Mouse (Mus musculus) heart, postnatal 25 days (tissue): Measurements from ENCODE around the gene Mtfr1l. TPM values are rescaled to one million over a fixed set of nuclear protein-coding genes. Genes with fewer than 3 reads are reported as not detected.

ENCODE experiments used
- DNase-seq: peaks from one replicate; pipeline ENCODE4 v3.0.0; 2022; ENCODE audit warnings: low spot score
- intact Hi-C: fragments of 180-260 bp; cut with DNase I; formaldehyde crosslinking; loops from one replicate; pipeline ENCODE4 v1.15.1; 2025
- total RNA-seq, 2 experiments: library from RNA; stranded (reverse); gene quantifications; 2 replicates each; pipeline ENCODE4 v1.2.3; 2021

The Mtfr1l gene
- total RNA-seq, 2 experiments from 2014 or later, result 178 to 185 TPM

DNA sequence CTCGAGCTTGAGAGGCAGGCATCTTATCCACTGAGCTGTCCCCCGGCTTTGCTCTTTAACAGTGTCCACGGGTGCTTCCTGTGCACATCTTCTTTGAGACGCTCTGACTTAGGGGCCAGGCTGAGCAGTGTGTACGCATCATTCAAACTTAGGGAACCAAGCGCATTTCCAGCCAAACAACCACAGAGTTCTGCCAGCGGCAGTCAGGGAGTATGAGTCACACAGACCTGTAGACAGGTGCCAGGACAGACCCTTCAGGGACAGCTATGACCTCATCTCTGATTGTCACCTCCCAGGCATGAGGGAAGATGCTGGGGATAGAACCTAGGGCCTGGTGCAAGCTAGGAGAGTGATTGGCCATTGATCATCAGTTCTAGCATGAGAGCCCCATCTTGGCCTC, 24.0 kb upstream of the Mtfr1l start:
- intact Hi-C loops, result no loop called here

DNA sequence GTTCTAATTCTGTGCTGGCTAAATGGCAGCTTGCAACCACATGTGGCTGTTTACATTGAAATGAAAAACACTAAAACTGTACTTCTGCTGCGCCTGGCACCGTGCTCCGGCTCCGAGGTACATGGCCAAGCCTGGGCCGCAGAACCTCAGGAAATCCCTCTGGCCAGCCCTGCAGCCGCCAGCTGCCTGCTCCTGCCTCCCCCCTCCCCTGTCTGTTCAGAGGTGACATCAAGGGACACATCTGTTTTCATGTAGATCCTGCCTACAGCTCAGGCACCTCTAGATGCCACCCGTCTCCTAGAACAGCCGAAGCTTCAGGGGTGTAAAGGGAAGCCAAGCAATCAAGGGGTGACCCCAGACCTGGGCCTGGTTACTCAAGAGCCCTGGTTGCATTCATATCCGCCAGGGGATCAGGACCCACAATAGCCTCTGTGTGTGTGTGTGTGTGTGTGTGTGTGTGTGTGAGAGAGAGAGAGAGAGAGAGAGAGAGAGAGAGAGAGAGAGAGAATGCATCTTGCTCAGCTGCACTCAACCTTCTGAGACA, 23.5 kb upstream of the Mtfr1l start:
- DNase-seq, result no peak
- intact Hi-C loops, result no loop called here

More for the DNA sequence above, 24.0 kb upstream of the Mtfr1l start:
- DNase-seq, result no peak

DNA sequence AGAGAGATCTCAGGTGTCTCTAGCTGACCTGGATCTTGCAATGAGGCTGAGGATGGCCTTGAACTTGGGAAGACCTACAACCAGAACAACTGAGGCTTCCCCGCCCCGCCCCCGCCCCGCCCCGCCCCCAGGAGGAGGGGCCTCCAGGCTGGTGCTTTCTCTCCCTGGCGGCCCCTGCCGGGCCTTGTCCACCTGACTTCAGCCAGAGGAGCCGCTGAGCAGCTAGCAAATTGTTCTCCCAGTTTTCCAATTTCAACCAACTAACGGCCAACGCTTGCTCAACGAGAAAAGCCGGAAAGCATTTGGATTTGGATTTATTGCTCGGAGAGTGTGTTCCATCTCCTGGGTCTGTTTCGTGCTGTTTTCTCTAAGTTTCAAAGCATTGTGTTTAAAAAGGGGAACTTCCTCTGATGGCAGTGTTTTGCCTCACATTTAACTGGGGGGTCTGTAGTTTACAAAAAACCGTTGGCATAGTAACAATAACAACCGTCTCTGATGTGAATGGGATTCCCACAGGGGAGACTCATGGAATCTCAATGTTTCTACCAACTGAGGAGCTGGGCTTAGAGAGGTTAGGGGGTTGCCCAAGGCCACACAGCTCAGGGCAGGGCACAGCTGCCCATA, 22.6 kb upstream of the Mtfr1l start:
- no peak for DNase-seq
- intact Hi-C loops, result no loop called here

DNA sequence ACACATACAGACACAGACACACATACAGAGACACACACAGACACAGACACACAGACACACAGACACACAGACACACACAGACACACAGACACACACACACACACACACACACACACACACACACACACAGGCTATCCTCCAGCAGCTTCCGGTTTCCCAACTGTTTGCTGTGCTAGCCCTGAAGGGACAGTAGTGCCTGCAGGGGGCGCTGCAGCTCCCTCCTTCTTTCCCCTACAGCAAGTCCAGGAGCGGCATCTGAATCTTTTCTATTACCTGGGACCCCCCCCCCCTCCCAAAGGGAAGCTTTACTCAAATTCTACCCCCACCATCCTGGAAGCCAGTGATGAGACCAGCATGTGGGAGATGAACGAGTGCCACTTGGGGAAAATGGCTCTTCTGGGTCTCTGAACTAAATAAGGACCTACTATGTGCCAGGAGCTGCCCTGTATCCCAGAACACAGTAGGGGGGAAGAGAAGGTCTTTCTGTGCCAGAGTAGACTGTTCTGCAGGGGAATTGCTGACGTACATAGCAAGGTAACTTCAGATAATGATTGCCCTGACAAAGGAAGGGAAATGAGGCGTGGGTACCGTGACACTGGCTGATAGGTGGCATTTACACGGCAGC, 20.9 kb upstream of the Mtfr1l start:
- no peak for DNase-seq
- intact Hi-C loops, result no loop called here

DNA sequence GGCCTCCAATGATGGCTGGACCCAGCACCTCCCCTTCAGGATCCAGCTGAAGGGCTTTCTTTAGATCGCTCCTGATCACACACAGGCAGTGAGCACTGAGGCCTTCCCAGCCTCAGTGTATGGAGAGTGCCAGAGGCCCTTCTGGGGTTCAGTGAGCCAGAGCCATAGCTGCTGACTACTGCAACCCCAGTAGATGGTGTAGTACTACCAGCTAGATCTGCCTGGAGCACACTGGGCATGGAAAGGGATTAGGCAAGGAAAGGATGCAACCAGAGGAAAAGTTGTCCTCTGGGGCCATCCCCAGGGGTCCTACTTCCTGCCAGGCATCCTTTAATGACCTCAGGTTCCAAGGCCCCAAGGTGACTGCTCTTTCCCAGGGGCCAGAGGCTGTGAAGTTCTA, 18.4 kb upstream of the Mtfr1l start:
- intact Hi-C loops, result no loop called here
- DNase-seq, result no peak

DNA sequence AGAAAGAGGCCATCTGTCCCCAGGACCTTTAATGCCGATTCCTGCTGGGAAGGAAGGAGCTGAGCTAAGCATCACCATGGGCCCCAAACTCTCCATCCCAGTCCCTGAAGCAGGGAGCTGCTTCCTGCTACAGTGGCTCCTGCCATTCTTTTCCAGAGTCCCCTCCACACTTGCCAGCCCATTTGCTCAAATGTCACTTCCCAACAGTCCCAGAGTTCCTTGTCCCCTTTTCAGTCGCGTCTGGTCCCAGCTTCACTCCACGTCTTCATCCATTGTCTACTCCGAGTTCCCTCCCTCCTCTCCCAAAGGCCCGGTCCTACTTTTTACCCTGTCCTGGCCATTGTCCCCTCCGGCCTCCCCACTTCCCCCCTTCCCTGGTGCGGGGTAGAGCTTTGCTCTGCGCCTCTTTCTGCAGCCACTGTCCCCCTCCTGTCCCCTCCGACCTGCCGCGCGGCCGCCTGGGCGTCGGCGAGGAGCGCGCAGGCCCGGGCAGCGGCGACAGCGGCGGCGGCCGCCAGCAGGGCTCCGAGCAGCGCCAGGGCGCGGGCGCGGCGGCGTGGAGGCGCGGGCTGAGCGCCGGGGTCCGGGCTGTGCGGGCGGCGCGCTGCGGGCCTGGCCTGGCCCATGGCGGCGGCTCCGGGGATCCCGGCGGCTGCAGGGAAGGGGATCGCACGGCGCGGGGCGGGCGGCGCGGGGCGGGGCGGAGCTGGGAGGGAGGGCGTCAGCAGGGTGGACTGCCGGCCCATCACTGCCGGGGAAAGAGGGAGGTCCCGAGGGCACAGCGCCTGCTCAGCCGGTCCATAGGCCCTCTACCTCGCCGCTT, 16.5 kb upstream of the Mtfr1l start, which contains the start of gene Selenon:
TSS of gene Selenon (minus strand) at position 673 of the 823 bp plus-strand sequence.
- DNase-seq, result peak; percentile 70
- intact Hi-C loops, result no loop called here

DNA sequence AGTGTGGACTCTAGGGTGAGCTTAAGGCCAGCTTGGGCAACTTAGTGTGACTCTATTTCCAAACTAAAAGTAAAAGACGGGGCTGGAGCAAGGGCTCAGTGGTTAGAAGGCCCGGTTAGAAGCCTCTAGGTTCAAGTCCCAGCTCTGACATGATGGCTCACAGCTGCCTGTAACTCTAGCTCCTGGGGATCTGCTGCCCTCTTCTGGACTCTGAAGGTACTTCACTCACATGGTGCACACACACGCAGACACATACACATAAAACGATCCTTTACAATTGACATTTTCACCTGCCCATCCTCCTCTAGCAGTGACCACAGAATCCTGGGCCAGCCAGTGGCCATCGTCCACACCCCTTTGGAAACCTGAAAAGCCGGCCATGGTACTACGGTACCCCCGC, 14.7 kb upstream of the Mtfr1l start:
- intact Hi-C loops, result loop anchor here (10.0 kb wide), 1 partner anchor 335 kb away; no protein-coding TSS in a partner anchor
- no peak for DNase-seq

DNA sequence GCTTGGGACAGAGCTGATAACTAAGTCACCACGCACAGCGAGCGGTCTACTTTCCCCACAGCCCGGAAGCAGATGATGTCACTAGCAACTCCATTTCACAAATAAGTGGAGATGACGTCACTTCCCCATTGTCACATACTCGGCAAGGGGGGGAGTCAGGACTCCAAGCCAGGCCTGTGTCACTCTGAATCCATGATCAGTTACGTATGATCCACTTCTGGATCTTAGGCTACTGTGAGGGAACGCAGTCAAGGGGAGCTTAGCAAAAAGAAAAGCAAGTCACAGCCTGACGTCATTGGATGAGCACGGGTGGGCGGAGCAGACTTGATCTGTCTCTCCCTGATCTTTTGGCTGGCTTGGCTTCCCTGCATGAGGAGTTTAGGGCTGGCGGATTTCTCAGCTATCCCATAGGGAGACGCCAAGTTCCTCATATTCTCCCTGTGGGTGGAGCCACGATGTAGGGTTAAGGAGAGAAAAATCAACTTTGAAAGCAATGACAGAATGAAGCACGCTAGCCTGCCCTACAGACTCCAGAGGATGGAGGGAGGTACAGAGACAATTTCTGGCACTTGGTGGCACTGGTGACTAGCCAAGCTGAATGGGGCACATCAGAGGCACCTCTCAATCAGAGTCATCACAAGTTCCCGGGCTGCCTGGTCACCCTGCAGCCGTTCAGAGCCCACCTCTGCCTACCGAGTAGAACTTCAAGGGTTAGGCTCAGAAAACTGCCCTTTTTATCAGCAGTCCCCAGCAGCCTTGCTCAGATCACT, 13.2 kb upstream of the Mtfr1l start:
- DNase-seq, result no peak
- intact Hi-C loops, result loop anchor here (10.0 kb wide), 1 partner anchor 336 kb away; no protein-coding TSS in a partner anchor

DNA sequence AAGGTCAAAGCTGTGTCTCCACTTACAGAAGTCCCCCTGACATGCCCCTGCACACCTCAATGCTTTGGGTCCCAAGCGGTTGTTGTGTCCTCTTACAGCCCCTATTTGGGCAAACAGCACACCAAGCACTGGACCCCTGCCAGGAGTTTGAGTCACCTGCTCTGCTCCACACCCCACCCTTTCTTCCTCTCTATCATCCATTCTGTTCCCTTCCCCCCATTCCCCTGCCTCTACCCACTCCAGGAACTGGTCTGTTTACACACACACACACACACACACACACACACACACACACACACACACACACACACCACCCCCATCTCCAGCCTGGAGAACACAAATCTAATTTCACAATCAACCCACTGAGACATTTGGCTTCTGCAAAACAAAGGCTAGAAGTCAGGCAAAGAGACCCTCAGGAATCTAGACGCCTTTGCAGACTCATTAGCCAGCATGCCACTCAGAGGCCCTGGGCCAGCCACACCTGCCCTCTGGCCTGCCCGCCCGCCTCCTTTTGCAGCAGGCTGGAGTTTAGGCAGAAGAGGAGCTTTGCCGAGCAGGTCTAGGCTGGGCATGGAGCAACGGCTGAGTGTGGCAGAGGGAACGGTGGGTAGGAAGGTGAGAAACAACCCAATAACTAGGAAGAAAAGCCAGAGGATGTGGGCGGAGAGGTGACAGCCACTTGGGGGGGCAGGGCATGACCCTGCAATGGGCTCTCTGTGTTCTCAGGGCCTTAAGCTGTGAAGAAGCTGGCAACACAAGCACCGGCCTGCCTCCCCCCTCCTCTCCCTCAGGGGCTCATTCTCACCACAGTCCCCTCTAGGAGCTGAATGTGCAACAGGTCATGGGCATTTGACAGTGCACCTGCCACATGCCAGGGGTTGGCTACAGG, 11.9 kb upstream of the Mtfr1l start:
- intact Hi-C loops, result loop anchor here (10.0 kb wide), 1 partner anchor 338 kb away; no protein-coding TSS in a partner anchor
- DNase-seq, result no peak

DNA sequence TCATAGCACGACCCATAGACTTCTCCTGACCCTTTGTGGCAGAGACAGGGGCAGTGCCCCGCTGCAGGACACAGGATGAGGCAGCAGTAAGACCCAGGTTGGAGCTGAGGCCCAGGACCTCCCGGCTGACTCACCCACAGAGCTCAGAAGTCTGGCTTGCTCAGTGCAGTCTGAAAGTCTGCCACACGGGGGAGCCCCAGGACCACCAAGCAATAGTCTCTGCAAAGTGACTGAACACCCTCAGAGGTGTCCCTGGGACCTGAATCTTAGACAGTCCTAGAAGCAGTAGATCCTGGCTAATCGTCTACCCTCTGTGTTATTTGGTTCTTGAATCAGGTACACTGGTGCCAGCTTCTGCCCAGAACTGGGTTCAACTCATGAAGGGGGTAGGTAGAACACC, 8.1 kb upstream of the Mtfr1l start:
- intact Hi-C loops, result loop anchor here (1.0 to 10.0 kb wide), 3 partner anchors 169 to 342 kb away; no protein-coding TSS in a partner anchor
- peak; percentile 71 for DNase-seq

DNA sequence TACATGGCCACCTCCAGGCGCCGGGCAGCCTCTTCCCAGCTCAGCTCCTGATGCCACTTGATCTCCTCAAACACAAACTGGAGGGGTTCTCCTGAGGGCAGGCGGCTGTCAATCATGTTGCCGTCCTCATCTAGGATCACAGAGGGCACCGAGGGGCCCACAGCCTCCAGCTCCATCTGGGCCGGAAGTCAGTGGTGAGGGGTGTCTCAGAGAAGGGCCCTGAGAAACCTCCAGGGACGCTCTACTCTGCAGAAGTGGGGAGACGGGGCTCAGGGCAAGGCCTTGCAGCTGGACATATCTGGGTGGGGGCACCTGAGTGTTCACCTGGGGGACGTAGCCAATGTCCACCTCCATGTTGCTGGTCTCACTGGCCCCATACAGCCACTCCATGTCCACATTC, 7.5 kb upstream of the Mtfr1l start:
- DNase-seq, result no peak
- intact Hi-C loops, result loop anchor here (1.0 to 10.0 kb wide), 3 partner anchors 170 to 342 kb away; no protein-coding TSS in a partner anchor

DNA sequence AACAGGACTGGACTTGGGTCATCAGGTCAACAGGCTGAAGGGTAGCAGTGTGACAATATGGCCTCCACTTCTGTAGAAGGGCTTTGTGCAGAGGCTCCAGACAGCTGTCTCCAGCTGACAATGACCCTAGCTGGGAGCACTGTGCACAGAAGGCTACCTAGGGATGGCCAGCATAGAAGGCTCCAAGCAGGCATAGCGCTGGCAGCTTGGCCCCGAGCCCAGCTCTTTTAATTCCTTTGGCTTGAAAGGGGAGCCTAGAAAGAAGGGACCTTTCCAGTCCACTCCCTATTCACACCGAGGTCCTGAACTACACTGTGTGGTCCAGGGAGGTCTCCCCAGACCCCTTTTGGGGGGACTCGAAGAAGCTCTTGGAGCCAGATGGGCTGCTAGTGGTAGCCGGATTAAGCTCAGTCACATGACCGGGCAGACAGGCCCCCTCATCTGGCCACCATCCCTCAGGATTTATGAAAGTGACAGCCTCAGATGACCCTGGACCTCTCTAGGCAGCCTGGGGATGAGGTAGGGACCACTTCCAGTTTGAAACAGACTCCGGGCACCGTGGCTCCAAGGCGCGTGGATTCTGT, 3.9 kb upstream of the Mtfr1l start:
- no peak for DNase-seq
- intact Hi-C loops, result no loop called here

DNA sequence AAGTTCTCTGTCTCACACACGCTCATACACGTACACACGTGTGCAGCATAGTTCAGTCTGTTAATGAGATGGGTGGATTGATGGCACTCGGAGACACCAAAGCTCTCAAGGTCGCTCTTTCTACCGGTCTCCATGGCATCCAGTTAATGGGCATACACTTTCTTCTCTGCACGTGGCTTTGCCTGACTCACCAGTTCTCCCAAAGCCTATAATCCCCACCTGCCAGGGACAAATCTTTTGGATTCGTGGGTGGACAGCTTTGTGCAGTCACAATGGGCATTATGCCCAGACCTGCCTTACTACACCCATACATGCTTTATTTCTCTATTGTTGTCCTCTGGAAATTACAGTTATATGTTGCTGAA, 582 bp upstream of the Mtfr1l start:
- DNase-seq, result no peak
- intact Hi-C loops, result no loop called here

DNA sequence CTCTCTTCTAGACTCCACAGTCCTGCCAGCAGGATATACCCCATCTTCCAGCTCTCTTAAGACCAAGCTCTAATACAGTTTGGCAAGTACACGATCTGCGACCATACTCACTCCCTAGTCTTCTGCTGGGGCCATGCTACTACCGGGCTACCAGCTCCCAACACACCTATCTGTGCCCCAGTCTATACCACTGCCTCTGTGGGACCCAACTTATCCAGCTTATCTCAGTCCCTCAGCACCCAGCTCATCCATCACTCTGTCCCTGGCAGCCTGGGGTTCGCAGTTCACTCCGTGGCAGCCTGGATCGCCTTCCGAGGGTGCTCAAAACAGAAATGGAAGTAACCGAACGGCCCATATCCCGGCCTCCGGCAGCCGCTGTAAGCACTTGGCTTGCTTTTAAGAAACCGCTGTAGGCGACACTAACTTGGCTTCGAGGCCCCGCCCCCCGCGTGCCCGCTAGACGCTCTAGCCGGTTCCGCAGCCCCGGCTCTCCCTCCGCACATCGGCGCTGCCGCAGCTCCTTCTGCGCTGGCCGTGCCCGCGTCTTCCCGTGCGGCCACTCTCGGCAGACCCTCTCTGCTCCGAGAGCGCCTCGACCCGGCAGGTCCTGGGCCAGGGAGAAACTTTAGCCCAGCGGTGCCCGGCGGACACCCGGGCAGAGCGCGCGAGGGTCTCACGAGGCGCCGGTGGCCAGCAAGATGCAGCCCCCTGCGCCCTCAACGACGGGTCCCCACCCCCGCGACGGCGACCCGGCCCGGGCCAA, 882 bp downstream of the Mtfr1l start:
- intact Hi-C loops, result no loop called here
- peak; percentile 42 for DNase-seq

DNA sequence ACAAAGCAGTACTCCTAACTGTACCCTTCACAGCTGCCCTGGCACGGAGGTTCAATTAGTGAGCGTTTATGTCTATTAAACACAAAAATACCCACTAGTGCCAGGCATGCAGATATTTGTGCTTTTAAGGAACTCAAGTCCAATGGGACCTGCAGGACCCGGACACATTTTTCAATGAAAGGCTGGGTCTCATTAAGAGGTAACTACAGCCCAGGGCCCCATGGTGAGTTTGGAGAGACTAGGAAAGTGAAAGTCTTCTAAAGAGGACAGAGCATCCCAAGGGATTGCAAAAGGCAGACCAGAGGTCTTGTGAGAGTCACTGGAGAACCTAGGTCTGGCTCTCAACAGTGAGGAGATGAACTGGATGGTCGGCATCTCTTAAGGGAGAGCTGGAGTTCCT, 1.8 kb downstream of the Mtfr1l start:
- no peak for DNase-seq
- intact Hi-C loops, result no loop called here

DNA sequence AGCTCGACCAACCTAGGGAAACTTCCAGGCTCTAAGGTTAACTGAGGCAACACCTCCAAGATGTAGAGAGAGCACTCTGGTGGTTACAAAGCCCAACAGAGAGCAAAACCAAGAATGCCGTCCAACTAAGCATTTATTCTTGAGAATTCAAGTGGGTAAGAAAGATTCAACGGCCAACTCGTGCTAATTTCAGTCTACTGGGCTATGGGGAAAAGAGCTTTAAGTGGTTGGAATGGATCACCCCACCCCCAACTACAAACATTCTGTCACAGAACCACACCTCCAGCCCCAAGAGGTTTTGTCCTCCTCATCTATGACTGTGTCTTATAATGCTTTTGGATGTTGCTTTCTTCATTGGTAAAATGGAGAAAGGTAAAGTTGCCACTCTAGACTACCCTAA, 2.3 kb downstream of the Mtfr1l start:
- DNase-seq, result no peak
- intact Hi-C loops, result no loop called here

DNA sequence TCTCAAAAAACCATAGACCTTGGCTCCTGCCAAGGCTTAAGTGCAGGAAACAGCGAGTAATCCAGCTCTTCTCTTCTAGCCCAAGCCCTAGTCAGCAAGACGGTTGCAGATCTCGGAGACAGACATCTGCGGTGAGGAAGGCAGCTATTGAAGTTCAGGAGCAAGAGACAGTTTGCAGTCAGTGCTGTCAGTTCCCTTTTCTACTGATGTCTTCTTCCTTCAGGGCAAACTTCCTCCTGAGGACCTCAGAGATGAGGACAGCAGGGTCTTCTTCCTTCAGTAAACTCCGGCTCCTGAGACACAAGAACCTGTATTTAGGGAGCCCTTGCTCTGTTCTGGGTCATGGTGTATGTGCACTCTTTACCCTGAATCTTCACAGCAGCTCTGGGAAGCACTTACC, 9.0 kb downstream of the Mtfr1l start:
- DNase-seq, result no peak
- intact Hi-C loops, result no loop called here

DNA sequence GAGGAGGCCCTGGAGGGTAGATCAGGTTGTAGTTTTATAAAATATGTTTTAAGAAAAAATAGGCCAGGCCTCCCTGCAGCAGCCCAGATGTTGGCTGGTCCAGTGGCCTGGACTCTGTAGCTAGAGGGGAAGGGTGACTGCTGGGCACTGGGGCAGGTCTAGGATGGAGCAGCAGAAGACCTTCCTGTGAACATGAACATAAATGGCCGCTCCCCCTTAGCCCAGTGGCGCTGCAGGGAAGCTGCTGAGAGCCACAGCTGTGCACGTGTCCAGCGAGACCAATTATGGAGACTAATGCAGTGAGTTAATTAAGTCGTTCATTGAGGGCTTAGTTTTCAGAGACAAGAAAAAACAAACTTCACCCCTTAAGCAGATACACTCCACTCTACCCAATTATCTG, 9.4 kb downstream of the Mtfr1l start:
- intact Hi-C loops, result no loop called here
- DNase-seq, result no peak
